Mouse (Mus musculus): ENCODE results near the gene Def6.

Def6 gene

GRCm38 (mm10) chr17:28242296-28242695 lies 34.7 kb downstream of the Def6 start:
- no peak for DNase-seq (ENCODE audit: extremely low spot score)

DNA sequence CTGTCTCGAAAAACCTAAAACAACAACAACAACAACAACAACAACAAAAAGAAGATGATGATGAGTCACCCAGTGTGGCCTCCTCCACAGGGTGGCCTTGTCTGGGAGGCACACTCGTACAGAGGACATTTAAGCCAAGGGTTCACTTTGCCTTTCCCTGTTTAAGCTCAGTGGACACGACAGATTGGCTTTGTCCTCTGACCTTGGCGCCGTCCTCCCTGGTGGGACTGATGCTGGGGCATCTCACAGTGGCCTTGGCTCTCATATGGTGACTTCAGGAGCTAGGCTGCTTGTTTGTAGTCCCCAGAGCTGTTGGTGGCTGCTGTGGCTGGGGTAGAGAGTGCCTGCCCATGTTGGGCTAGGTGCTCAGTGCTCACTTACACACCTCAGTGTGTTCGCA lies 36.6 kb downstream of the Def6 start:
- DNase-seq (ENCODE audit: extremely low spot score), result no peak

DNA sequence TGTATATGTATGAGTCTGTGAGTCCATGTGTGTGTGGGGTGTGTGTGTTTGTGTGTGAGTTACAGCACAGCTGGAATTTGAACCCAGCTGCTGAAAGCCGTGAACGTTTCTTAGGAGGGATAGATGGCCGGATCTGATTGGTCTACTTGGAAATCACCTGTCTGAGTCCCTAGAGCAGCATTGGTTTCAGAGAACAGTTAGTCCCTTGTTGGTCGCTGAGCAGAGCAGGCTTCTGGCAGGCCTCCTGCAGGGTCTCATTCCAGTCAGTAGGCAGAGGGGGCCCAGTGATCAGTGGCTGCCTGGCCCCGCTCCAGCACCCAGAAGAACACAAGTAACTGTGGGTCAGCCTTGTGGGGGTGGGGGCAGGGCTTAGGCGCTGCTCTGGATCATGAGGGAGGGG lies 37.1 kb downstream of the Def6 start:
- no peak for DNase-seq (ENCODE audit: extremely low spot score)

- no peak for DNase-seq (ENCODE audit: extremely low spot score)
Observed at GRCm38 (mm10) chr17:28246640-28247039, 39.1 kb downstream of the Def6 start.

GRCm38 (mm10) chr17:28247613-28248012 lies 40.0 kb downstream of the Def6 start:
- no peak for DNase-seq (ENCODE audit: extremely low spot score)

GRCm38 (mm10) chr17:28249062-28249461 lies 41.5 kb downstream of the Def6 start:
- DNase-seq (ENCODE audit: extremely low spot score), result no peak

- DNase-seq (ENCODE audit: extremely low spot score), result no peak
Observed at GRCm38 (mm10) chr17:28251579-28252280, 44.2 kb downstream of the Def6 start.

DNA sequence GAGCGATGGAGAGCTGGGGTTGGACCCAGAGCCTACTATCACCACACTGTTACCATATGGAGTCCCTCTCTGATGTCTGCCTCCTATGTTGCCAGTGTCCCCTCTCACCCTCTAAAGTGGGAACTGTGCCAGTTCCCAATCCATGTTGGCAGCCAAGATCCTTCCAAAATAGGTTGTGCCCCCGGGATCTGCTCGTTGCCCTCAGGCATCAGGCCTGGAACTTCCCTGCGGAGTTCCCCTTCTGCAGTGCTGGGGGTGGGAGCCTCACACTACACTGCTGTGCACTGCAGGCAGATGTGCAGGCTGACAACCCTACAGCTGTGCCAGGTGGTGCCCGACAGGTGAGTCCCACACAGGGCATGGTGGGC lies 44.7 kb downstream of the Def6 start:
- DNase-seq (ENCODE audit: extremely low spot score), result no peak

GRCm38 (mm10) chr17:28253216-28253615 lies 45.6 kb downstream of the Def6 start:
- no peak for DNase-seq (ENCODE audit: extremely low spot score)

DNA sequence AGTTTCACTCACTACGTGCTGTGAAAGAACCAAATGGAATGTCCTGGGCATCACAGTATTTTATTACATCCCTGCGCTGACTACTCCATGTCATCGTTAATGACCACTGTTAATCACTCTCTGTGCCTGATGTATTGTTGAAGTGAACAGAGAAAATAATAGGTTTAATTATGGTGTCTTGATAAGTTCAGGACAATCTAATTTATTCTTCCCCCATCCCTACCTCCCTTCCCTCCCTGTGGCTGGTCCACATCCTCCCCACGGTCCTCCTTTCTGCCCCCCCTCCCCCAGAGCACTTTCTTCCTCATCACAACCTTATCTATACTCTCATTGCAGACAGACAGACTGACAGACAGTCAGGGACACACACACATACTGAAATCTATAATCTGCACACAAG lies 47.2 kb downstream of the Def6 start:
- DNase-seq (ENCODE audit: extremely low spot score), result no peak

GRCm38 (mm10) chr17:28255651-28256050 lies 48.1 kb downstream of the Def6 start:
- DNase-seq (ENCODE audit: extremely low spot score), result no peak

GRCm38 (mm10) chr17:28256651-28257328 lies 49.2 kb downstream of the Def6 start:
- peak; percentile 49 for DNase-seq (ENCODE audit: extremely low spot score)

DNA sequence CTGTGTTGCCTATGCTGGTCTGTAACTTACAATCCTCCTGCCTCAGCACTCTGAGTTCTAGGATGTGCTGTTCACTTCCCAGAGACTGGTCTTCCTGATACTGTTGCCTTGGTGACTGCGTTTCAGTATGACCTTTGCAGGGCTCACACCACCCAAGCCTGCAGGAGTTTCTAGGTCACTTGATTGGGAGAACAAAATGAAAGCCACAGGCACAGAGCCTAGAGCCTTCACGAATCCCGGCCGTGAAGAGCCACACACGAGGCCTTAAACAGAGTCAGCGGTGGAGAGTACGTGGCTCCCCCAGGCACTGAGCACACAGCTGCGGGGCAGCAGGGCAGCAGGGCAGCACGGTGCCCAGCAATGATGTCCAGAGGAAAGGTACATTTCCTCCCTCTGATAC lies 50.7 kb downstream of the Def6 start:
- DNase-seq (ENCODE audit: extremely low spot score), result no peak

DNA sequence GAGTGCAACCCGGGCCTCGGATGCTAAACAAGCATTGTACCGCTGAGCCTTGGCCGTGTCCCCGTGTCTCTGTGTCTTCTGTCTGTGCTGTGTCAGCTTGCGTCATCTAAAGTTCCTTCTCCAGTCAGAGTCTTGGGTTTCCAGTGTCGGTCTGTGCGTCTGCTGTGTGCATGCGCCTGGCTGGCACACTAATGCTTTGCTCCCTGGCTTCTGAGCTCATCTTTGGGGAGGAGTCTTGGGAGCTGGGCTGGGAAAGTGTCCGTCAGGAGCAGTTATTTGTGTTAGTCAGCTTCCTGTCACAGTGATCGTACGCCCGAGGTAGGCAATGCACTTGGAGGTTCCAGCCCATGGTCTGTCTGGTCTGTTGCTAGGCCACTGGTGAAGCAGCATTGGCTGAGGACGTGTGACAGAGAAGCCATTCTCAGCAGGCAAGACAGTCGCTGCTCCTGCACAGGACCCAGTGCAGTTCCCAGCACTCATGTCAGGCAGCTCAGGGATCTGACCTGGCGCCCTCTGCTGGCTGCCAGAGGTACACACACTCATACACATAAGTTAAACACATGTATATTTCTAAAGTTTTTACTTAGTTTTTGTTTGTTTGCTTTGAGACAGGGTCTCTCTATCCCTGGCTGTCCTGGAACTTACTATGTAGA lies 52.4 kb downstream of the Def6 start:
- no peak for DNase-seq (ENCODE audit: extremely low spot score)

DNA sequence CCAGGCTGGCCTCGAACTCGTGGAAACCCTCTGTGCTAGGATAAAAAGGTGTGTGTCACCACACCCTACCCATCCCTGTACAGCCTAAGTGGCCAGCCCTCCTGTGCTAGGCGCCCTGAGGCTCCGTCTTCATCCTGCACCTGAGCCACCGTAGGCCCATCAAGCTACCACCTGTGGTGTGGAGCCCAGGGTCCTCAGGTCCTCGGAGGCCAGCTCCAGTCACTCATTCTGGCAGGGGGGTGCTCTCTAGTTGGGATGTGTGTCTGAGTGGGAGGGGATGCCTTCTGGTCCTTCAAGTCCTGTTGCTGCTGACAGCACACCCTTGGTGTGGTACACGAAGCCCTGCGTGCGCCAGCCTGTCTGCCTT lies 52.9 kb downstream of the Def6 start:
- no peak for DNase-seq (ENCODE audit: extremely low spot score)

DNA sequence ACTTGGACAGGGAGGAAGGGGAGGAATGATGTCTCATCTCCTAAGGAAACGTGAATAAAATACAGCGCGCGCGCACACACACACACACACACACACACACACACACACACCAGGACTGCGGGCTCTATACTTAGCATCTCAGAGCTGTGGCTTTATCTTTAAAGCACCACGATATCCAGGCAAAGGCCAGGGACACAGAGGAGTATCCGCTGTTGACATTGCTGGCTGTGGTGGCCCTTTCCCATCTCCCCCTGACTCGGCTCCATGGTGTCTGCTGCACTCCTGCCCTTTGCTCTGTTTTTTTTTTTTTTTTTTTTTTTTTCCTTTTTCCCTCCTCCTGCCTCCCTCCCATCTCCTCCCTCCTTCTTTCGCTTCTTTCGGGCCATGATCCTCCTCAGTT lies 54.2 kb downstream of the Def6 start:
- DNase-seq (ENCODE audit: extremely low spot score), result no peak

- DNase-seq (ENCODE audit: extremely low spot score), result no peak
Observed at GRCm38 (mm10) chr17:28263181-28263894, 55.8 kb downstream of the Def6 start.

GRCm38 (mm10) chr17:28267251-28267650 lies 59.7 kb downstream of the Def6 start:
- no peak for DNase-seq (ENCODE audit: extremely low spot score)

- DNase-seq (ENCODE audit: extremely low spot score), result no peak
Observed at GRCm38 (mm10) chr17:28270165-28270564, 62.6 kb downstream of the Def6 start.

GRCm38 (mm10) chr17:28271537-28272266 lies 64.1 kb downstream of the Def6 start:
- DNase-seq (ENCODE audit: extremely low spot score), result no peak

DNA sequence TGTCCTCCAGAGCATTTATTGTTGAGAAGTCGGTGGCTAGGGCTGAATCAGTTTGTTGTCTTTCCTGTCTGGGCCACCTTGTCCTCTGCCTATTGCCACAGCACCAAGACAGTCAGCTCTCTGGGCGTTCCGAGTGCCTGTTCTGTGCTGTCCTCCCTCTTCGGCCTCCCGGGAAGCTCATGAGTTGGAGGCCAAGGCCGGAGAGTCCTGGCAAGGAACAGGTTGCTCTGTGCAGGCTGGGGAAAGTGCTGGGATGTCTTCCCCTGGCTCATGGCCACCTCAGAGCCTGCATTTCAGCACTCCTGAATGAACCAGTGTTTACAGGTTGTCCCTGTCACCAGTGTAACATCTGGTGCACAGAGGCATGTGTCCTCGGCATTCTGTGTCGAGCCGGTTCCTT lies 64.7 kb downstream of the Def6 start:
- DNase-seq (ENCODE audit: extremely low spot score), result no peak

DNA sequence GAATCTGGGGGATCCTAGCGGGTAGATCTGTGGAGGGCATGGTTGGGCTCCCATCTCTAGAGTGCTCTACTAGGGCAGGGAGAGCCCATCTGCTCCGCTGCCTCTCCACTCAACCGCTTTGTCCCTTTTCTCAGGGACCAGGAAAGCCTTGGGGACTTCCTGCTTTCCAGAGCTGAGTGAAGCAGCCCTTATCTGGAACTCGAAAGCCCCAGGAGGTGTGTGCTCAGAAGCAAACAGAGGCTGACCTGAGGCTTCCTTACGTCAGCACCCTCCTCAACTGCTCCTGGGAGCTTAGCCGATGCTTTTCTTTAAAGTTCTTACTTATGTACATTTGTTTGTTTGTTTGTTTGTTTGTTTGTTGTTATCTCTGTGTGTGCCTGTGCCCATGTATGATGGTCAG lies 65.3 kb downstream of the Def6 start:
- no peak for DNase-seq (ENCODE audit: extremely low spot score)
